Mouse (Mus musculus) MEL (cell line): Measurements from ENCODE around the gene Abhd10. TPM values are rescaled to one million over a fixed set of nuclear protein-coding genes. Genes with fewer than 3 reads are reported as not detected.

Source experiments
- DNase-seq: peaks from one replicate; pipeline ENCODE4 v3.0.0; 2011; ENCODE audit warnings: low read depth, low spot score
- H3K27ac ChIP-seq: 2 replicates; pipeline ENCODE4 v1.5.1; 2012; ENCODE audit warnings: low read depth, mild to moderate bottlenecking, control low read depth, low read length, moderate library complexity; ENCODE audit not compliant: control insufficient read depth
- H3K27me3 ChIP-seq, 2 experiments: fragments of 150-350 bp in 1 of 2; sonication (generic) in 1 of 2; 2 replicates each; pipeline ENCODE4 v1.6.1; 2012; ENCODE audit warnings: low read length in 2 of 2, mild to moderate bottlenecking in 2 of 2, improper control_type of control experiment in 1 of 2, moderate library complexity in 1 of 2; ENCODE audit not compliant: insufficient read depth in 2 of 2, control insufficient read depth in 1 of 2
- H3K36me3 ChIP-seq, 2 experiments: 2 replicates each; pipeline ENCODE4 v1.6.1; 2012 to 2014; ENCODE audit warnings: low read length in 2 of 2, improper control_type of control experiment in 1 of 2, inconsistent platforms in 1 of 2, mild to moderate bottlenecking in 1 of 2; ENCODE audit not compliant: insufficient read depth in 2 of 2, control insufficient read depth in 1 of 2
- H3K4me1 ChIP-seq, 2 experiments: fragments of 150-350 bp in 1 of 2; sonication (generic) in 1 of 2; 2 replicates each; pipeline ENCODE4 v1.6.1; 2012; ENCODE audit warnings: low read length in 2 of 2, improper control_type of control experiment in 1 of 2, mild to moderate bottlenecking in 1 of 2; ENCODE audit not compliant: insufficient read depth in 2 of 2, control insufficient read depth in 1 of 2
- H3K4me3 ChIP-seq, 2 experiments: fragments of 150-350 bp in 1 of 2; sonication (generic) in 1 of 2; 2 replicates each; pipeline ENCODE4 v1.5.1; 2012; ENCODE audit warnings: low read depth in 2 of 2, low read length in 2 of 2, mild to moderate bottlenecking in 2 of 2, moderate library complexity in 2 of 2, control low read depth in 1 of 2, improper control_type of control experiment in 1 of 2; ENCODE audit not compliant: control insufficient read depth in 1 of 2, insufficient read depth in 1 of 2
- H3K79me2 ChIP-seq: 2 replicates; pipeline ENCODE4 v1.6.1; 2012; ENCODE audit warnings: mild to moderate bottlenecking, low read length, moderate library complexity; ENCODE audit not compliant: control insufficient read depth, poor library complexity, insufficient read depth
- H3K9ac ChIP-seq: 2 replicates; pipeline ENCODE4 v1.6.1; 2012; ENCODE audit warnings: low read depth, mild to moderate bottlenecking, control low read depth, low read length, moderate library complexity; ENCODE audit not compliant: control insufficient read depth, poor library complexity, severe bottlenecking
- H3K9me3 ChIP-seq: fragments of 150-350 bp; sonication (generic); replicated peaks from 2 replicates; pipeline ENCODE4 v1.6.1; 2012; ENCODE audit warnings: mild to moderate bottlenecking, low read length, improper control_type of control experiment, moderate library complexity; ENCODE audit not compliant: insufficient read depth
- BHLHE40 ChIP-seq: IDR thresholded peaks from 2 replicates; pipeline ENCODE4 v1.6.1; 2012; ENCODE audit warnings: low read depth, mild to moderate bottlenecking, inconsistent platforms, low read length, improper control_type of control experiment, borderline replicate concordance
- CHD2 ChIP-seq: IDR thresholded peaks from 2 replicates; pipeline ENCODE4 v1.6.1; 2011; ENCODE audit warnings: low read length, improper control_type of control experiment
- CTCF ChIP-seq, 3 experiments: IDR thresholded peaks in 2 of 3; conservative IDR thresholded peaks in 1 of 3; 2 replicates each; pipeline ENCODE4 v1.5.1; 2011 to 2012; ENCODE audit warnings: low read length in 3 of 3, low read depth in 2 of 3, mild to moderate bottlenecking in 2 of 3, improper control_type of control experiment in 1 of 3, inconsistent platforms in 1 of 3, mixed read lengths in 1 of 3, moderate library complexity in 1 of 3; ENCODE audit not compliant: control insufficient read depth in 1 of 3, insufficient read depth in 1 of 3, poor library complexity in 1 of 3, severe bottlenecking in 1 of 3
- E2F4 ChIP-seq: IDR thresholded peaks from 2 replicates; pipeline ENCODE4 v1.6.1; 2011; ENCODE audit warnings: low read depth, low read length, improper control_type of control experiment, borderline replicate concordance
- ELF1 ChIP-seq: IDR thresholded peaks from 2 replicates; pipeline ENCODE4 v1.6.1; 2014; ENCODE audit warnings: low read depth, mild to moderate bottlenecking, inconsistent platforms, low read length, improper control_type of control experiment, moderate library complexity
- EP300 ChIP-seq, 2 experiments: IDR thresholded peaks; 2 replicates each; pipeline ENCODE4 v1.6.1; 2011; ENCODE audit warnings: improper control_type of control experiment in 2 of 2, low read length in 2 of 2, low read depth in 1 of 2, mild to moderate bottlenecking in 1 of 2
- ETS1 ChIP-seq: IDR thresholded peaks from 2 replicates; pipeline ENCODE4 v1.6.1; 2012; ENCODE audit warnings: low read depth, mild to moderate bottlenecking, inconsistent platforms, low read length, improper control_type of control experiment, moderate library complexity
- GABPA ChIP-seq: IDR thresholded peaks from 2 replicates; pipeline ENCODE4 v1.6.1; 2012; ENCODE audit warnings: low read depth, mild to moderate bottlenecking, inconsistent platforms, low read length, improper control_type of control experiment, moderate library complexity
- GATA1 ChIP-seq: IDR thresholded peaks from 2 replicates; pipeline ENCODE4 v1.6.1; 2011; ENCODE audit warnings: low read depth, low read length, improper control_type of control experiment
- HCFC1 ChIP-seq: IDR thresholded peaks from 2 replicates; pipeline ENCODE4 v1.6.1; 2012; ENCODE audit warnings: low read depth, mild to moderate bottlenecking, inconsistent platforms, low read length, improper control_type of control experiment, moderate library complexity
- KAT2A ChIP-seq: conservative IDR thresholded peaks from 2 replicates; pipeline ENCODE4 v1.6.1; 2012; ENCODE audit warnings: low read depth, low read length, improper control_type of control experiment, inconsistent platforms
- MAFK ChIP-seq: IDR thresholded peaks from 2 replicates; pipeline ENCODE4 v1.6.1; 2011; ENCODE audit warnings: low read depth, mild to moderate bottlenecking, low read length, improper control_type of control experiment, borderline replicate concordance
- MAX ChIP-seq: IDR thresholded peaks from 2 replicates; pipeline ENCODE4 v1.6.1; 2011; ENCODE audit warnings: low read length, improper control_type of control experiment
- MEF2A ChIP-seq: IDR thresholded peaks from 2 replicates; pipeline ENCODE4 v1.6.1; 2014; ENCODE audit warnings: low read depth, mild to moderate bottlenecking, inconsistent platforms, low read length, improper control_type of control experiment; ENCODE audit not compliant: poor library complexity, insufficient replicate concordance, severe bottlenecking; ENCODE audit errors: extremely low read depth
- MXI1 ChIP-seq: IDR thresholded peaks from 2 replicates; pipeline ENCODE4 v1.6.1; 2011; ENCODE audit warnings: mild to moderate bottlenecking, low read depth, low read length, improper control_type of control experiment
- MYB ChIP-seq: IDR thresholded peaks from 2 replicates; pipeline ENCODE4 v1.6.1; 2011; ENCODE audit warnings: mild to moderate bottlenecking, low read depth, low read length, improper control_type of control experiment
- MYC ChIP-seq: IDR thresholded peaks from 2 replicates; pipeline ENCODE4 v1.6.1; 2011; ENCODE audit warnings: low read depth, mild to moderate bottlenecking, low read length, improper control_type of control experiment, moderate library complexity
- NELFE ChIP-seq: IDR thresholded peaks from 2 replicates; pipeline ENCODE4 v1.6.1; 2011; ENCODE audit warnings: low read depth, low read length, improper control_type of control experiment
- NRF1 ChIP-seq: IDR thresholded peaks from 2 replicates; pipeline ENCODE4 v1.6.1; 2014; ENCODE audit warnings: low read depth, mild to moderate bottlenecking, inconsistent platforms, low read length, improper control_type of control experiment, moderate library complexity; ENCODE audit not compliant: poor library complexity, insufficient read depth, severe bottlenecking
- POLR2A ChIP-seq, 2 experiments: IDR thresholded peaks; 2 replicates each; pipeline ENCODE4 v1.6.1; 2011 to 2012; ENCODE audit warnings: low read length in 2 of 2, mild to moderate bottlenecking in 2 of 2, control low read depth in 1 of 2, improper control_type of control experiment in 1 of 2, low read depth in 1 of 2, moderate library complexity in 1 of 2; ENCODE audit not compliant: control insufficient read depth in 1 of 2, insufficient read depth in 1 of 2, poor library complexity in 1 of 2
- POLR2AphosphoS2 ChIP-seq: IDR thresholded peaks from 2 replicates; pipeline ENCODE4 v1.6.1; 2011; ENCODE audit warnings: low read length, improper control_type of control experiment
- RAD21 ChIP-seq: IDR thresholded peaks from 2 replicates; pipeline ENCODE4 v1.6.1; 2011; ENCODE audit warnings: mild to moderate bottlenecking, low read depth, low read length, improper control_type of control experiment
- SIN3A ChIP-seq: IDR thresholded peaks from 2 replicates; pipeline ENCODE4 v1.6.1; 2012; ENCODE audit warnings: low read length, improper control_type of control experiment, inconsistent platforms
- TCF12 ChIP-seq: IDR thresholded peaks from 2 replicates; pipeline ENCODE4 v1.6.1; 2014; ENCODE audit warnings: low read depth, mild to moderate bottlenecking, inconsistent platforms, low read length, improper control_type of control experiment, moderate library complexity
- UBTF ChIP-seq: IDR thresholded peaks from 2 replicates; pipeline ENCODE4 v1.6.1; 2012; ENCODE audit warnings: low read depth, mild to moderate bottlenecking, inconsistent platforms, low read length, improper control_type of control experiment, moderate library complexity, borderline replicate concordance; ENCODE audit not compliant: insufficient read depth
- USF1 ChIP-seq: IDR thresholded peaks from 2 replicates; pipeline ENCODE4 v1.6.1; 2014; ENCODE audit warnings: low read depth, mild to moderate bottlenecking, inconsistent platforms, low read length, improper control_type of control experiment, moderate library complexity
- USF2 ChIP-seq, 2 experiments: IDR thresholded peaks; 2 replicates each; pipeline ENCODE4 v1.6.1; 2011 to 2012; ENCODE audit warnings: improper control_type of control experiment in 2 of 2, low read length in 2 of 2, borderline replicate concordance in 1 of 2, inconsistent platforms in 1 of 2, low read depth in 1 of 2, mild to moderate bottlenecking in 1 of 2; ENCODE audit not compliant: insufficient read depth in 1 of 2
- ZKSCAN1 ChIP-seq: IDR thresholded peaks from 2 replicates; pipeline ENCODE4 v1.6.1; 2012; ENCODE audit warnings: low read depth, mild to moderate bottlenecking, inconsistent platforms, low read length, improper control_type of control experiment, moderate library complexity
- polyA plus RNA-seq, 2 experiments: library from polyadenylated mRNA; stranded (reverse) in 1 of 2; unstranded in 1 of 2; fragments of >175 nt in 1 of 2; fragments of >200 nt in 1 of 2; gene quantifications; 2 replicates each; pipeline versions ENCODE4 v1.2.1 to v1.2.4; 2012; ENCODE audit warnings: low replicate concordance in 2 of 2, low read depth in 1 of 2; ENCODE audit not compliant: insufficient read length in 2 of 2, insufficient read depth in 1 of 2, missing spikeins in 1 of 2
- total RNA-seq: library from RNA; depleted of rRNA; stranded (reverse); fragments of 300-350 nt; gene quantifications from 2 replicates; pipeline ENCODE4 v1.2.3, GENCODE M21; 2012

Gene Abhd10
- total and polyA plus RNA-seq, 3 experiments = 9.5 to 11.1 TPM; not detected in 1

DNA sequence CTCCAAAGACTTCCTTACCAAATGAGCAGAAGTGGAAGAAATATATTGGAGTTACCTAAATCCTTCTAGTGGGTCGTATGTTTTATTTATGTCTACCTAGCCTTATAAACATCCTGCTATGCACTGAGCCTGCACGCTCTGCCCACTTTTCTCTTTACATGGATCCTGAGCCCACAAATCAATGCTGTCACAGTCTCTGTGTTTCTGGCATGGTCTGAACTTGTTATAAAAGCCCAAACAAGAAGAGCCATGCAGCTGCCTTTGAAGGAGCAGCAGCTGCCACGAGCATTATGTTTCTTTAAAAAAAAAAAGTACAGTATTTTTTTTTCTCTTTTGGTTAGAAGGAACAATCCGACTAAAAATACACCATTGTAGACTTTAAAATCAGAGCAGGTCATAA, 24.7 kb upstream of the Abhd10 start:
- Histone ChIP-seq H3K9ac (no peak overlapping the region), H3K27me3 (no peaks in the 10 kb centered on the region; a peak in 1 of 4 replicates), H3K4me1 (no peaks in the 10 kb centered on the region), H3K9me3 (no peaks in the 10 kb centered on the region), H3K4me3 (no peak overlapping the region), H3K27ac (no peak overlapping the region), H3K36me3 (no peaks in the 10 kb centered on the region), H3K79me2 (no peaks in the 10 kb centered on the region)
- no peak for DNase-seq
- TF ChIP-seq MYC (no peak), SIN3A (no peak), GATA1 (no peak), USF2 (IDR thresholded peaks at IDR 0.05; ENCODE audit: borderline replicate concordance in 1 of 2, insufficient read depth in 1 of 2, low read depth in 1 of 2, low read length in 2 of 2) (no peak), BHLHE40 (no peak), E2F4 (no peak), MAFK (no peak), EP300 (IDR thresholded peaks at IDR 0.05; ENCODE audit: low read depth in 1 of 2, low read length in 2 of 2) (no peak), NELFE (no peak), UBTF (no peak), KAT2A (no peak), TCF12 (no peak), ETS1 (no peak), POLR2A (IDR thresholded peaks at IDR 0.05; ENCODE audit: control insufficient read depth in 1 of 2, insufficient read depth in 1 of 2, low read depth in 1 of 2, low read length in 2 of 2, poor library complexity in 1 of 2) (no peak), MAX (no peak), NRF1 (no peak), USF1 (no peak), HCFC1 (no peak), CHD2 (no peak)

GRCm38 (mm10) chr16:45765801-45766494, 23.2 kb upstream of the Abhd10 start:
- Histone ChIP-seq H3K27me3 (no peaks in the 10 kb centered on the region; a peak in 1 of 4 replicates), H3K27ac (no peak overlapping the region), H3K9ac (no peak overlapping the region), H3K4me3 (no peak overlapping the region), H3K36me3 (no peaks in the 10 kb centered on the region), H3K4me1 (no peaks in the 10 kb centered on the region), H3K79me2 (no peaks in the 10 kb centered on the region), H3K9me3 (no peaks in the 10 kb centered on the region)
- no peak for TF ChIP-seq MXI1
- TF ChIP-seq CTCF (IDR thresholded peaks at IDR 0.05 in 2 of 3, conservative IDR thresholded peaks at IDR 0.05 in 1 of 3; ENCODE audit: control insufficient read depth in 1 of 3, insufficient read depth in 1 of 3, low read depth in 2 of 3, low read length in 3 of 3, poor library complexity in 1 of 3, severe bottlenecking in 1 of 3) = no peak
- TF ChIP-seq MYB = no peak
- TF ChIP-seq TCF12 = no peak
- no peak for TF ChIP-seq USF1
- TF ChIP-seq RAD21 = no peak
- TF ChIP-seq MEF2A = no peak
- no peak for TF ChIP-seq GABPA
- no peak for TF ChIP-seq MAX
- no peak for TF ChIP-seq ELF1
- no peak for TF ChIP-seq ETS1
- TF ChIP-seq EP300 (IDR thresholded peaks at IDR 0.05; ENCODE audit: low read depth in 1 of 2, low read length in 2 of 2) = no peak
- no peak for TF ChIP-seq MYC
- TF ChIP-seq BHLHE40 = no peak
- TF ChIP-seq NELFE = no peak
- no peak for TF ChIP-seq MAFK
- TF ChIP-seq ZKSCAN1 = no peak
- no peak for TF ChIP-seq POLR2A (IDR thresholded peaks at IDR 0.05; ENCODE audit: control insufficient read depth in 1 of 2, insufficient read depth in 1 of 2, low read depth in 1 of 2, low read length in 2 of 2, poor library complexity in 1 of 2)
- TF ChIP-seq HCFC1 = no peak
- TF ChIP-seq POLR2AphosphoS2 = no peak
- no peak for DNase-seq
